Mouse (Mus musculus) B cell, adult 67 days (primary cell): ENCODE measurements around the gene Sgo1. TPM values are rescaled to one million over a fixed set of nuclear protein-coding genes. Genes with fewer than 3 reads are reported as not detected.

Experiments used
- total RNA-seq, 2 experiments: library from RNA; stranded (reverse); gene quantifications; 4 replicates each; pipeline ENCODE4 v1.2.4; 2023

The Sgo1 gene
- 1 to 10 TPM in 1 of 2 experiments, under 1 TPM in 1; 0.44 to 2.9 TPM for total RNA-seq

GRCm38 (mm10) chr17:53688877-53689802 lies at the start of gene Sgo1:
Sgo1 (minus strand) TSS chr17:53689333.

Other genes starting within 250 kb of the Sgo1 start
- under 1 TPM; 0.32 to 0.42 TPM for gene Efhb, start 226.0 kb downstream of the Sgo1 start, total RNA-seq
- gene Rab5a, start 210.1 kb downstream of the Sgo1 start, total RNA-seq: 10 to 100 TPM; 77.8 to 79.3 TPM
- not detected for gene Pp2d1, start 149.9 kb downstream of the Sgo1 start, total RNA-seq
- gene Kat2b, start 122.5 kb downstream of the Sgo1 start, total RNA-seq: 10 to 100 TPM; 35.7 to 39.1 TPM
- not detected for gene Sult1c2, start 157.0 kb upstream of the Sgo1 start, total RNA-seq